Mouse (Mus musculus) hindbrain, embryonic 12.5 days (tissue): ENCODE data around the gene Fam160b1. TPM values are rescaled to one million over a fixed set of nuclear protein-coding genes. Genes with fewer than 3 reads are reported as not detected.

Source experiments
- ATAC-seq: fragments of 200-750 bp; cut with Nextera tagmentation; 2 replicates; pipeline ENCODE4 v1.8.0; 2017; ENCODE audit warnings: moderate TSS enrichment; ENCODE audit not compliant: low FRiP score
- H3K27ac ChIP-seq: fragments of 300-500 bp; sonication (generic); 2 replicates; pipeline ENCODE4 v1.5.1; 2016; ENCODE audit warnings: mild to moderate bottlenecking
- H3K27me3 ChIP-seq: fragments of 300-500 bp; sonication (generic); 2 replicates; pipeline ENCODE4 v1.6.1; 2016; ENCODE audit warnings: mild to moderate bottlenecking
- H3K36me3 ChIP-seq: fragments of 300-500 bp; sonication (generic); 2 replicates; pipeline ENCODE4 v1.6.1; 2016; ENCODE audit warnings: mild to moderate bottlenecking
- H3K4me1 ChIP-seq: fragments of 300-500 bp; sonication (generic); 2 replicates; pipeline ENCODE4 v1.6.1; 2016
- H3K4me2 ChIP-seq: fragments of 300-500 bp; sonication (generic); replicated peaks from 2 replicates; pipeline ENCODE4 v1.6.1; 2016; ENCODE audit warnings: mild to moderate bottlenecking
- H3K4me3 ChIP-seq: fragments of 300-500 bp; sonication (generic); 2 replicates; pipeline ENCODE4 v1.5.1; 2016; ENCODE audit warnings: mild to moderate bottlenecking
- H3K9ac ChIP-seq: fragments of 300-500 bp; sonication (generic); 2 replicates; pipeline ENCODE4 v1.6.1; 2016; ENCODE audit warnings: mild to moderate bottlenecking, moderate library complexity
- H3K9me3 ChIP-seq: fragments of 300-500 bp; sonication (generic); replicated peaks from 2 replicates; pipeline ENCODE4 v1.6.1; 2016; ENCODE audit warnings: mild to moderate bottlenecking
- WGBS: fragments of 180-500 bp; shearing (Covaris S2); methylation state at CpG from one replicate; pipeline ENCODE4 v1.1.7; 2016; 5-methylcytosine and 5-hydroxymethylcytosine counted together
- polyA plus RNA-seq: library from polyadenylated mRNA; unstranded; fragments of >200 nt; fragmentation: Nextera tagmentation; extraction: Ambion mirVana; gene quantifications from 2 replicates; pipeline ENCODE4 v1.2.1, GENCODE M21; 2016

Gene Fam160b1
- polyA plus RNA-seq, 1 experiment from 2014 or later: 19.6 TPM

DNA sequence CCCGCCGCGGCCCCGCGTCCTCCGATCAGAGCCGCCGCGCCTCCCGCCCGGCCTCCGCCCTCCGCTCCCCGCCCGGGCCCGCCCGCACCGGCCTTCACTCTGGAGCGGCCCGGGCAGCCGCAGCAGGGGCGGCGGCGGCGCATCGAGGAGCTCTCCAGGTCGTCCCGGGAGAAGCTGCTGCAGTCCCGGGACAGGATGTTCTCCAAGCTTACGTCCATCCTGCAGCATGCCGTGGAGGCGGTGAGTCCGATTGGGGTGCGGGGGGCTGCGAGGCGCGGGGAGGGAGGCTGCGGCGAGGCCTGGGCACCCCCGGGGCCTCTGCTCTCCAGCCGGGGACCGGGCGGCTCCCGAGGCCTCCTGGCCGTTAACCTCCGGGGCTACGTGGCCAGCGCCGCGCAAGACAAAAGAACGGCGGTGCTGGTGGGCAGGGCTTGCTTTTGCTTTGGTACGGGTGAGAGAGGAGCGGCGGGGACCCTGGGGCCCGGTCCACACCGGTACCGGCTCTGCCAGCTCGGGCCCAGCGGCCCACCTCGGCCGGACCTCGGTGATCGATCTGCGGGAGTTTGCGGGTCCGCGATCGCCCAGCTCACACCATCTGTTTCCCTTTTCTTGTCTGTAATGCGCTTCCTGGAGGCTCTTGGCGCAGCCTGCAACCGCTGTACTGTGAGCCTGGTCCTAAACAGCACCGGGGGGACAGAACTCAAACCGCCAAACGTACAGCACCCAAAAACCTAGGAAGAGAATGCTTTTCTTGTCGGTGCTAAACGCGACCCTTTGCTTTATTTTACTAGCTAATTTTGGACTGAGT lies 855 bp downstream of the Fam160b1 start:
- Histone ChIP-seq H3K4me3 (peak overlapping the region; percentile 94), H3K9ac (peak overlapping the region; percentile 99), H3K9me3 (no peaks in the 10 kb centered on the region), H3K27ac (peak overlapping the region; percentile 97), H3K36me3 (no peaks in the 10 kb centered on the region), H3K4me1 (peaks cover 48% of the 10 kb centered on the region), H3K27me3 (no peaks in the 10 kb centered on the region), H3K4me2 (peak overlapping the region; percentile 67)
- peak; percentile 81 for ATAC-seq
- under 1% methylated on average over 64 of the region's 78 CpGs for WGBS

DNA sequence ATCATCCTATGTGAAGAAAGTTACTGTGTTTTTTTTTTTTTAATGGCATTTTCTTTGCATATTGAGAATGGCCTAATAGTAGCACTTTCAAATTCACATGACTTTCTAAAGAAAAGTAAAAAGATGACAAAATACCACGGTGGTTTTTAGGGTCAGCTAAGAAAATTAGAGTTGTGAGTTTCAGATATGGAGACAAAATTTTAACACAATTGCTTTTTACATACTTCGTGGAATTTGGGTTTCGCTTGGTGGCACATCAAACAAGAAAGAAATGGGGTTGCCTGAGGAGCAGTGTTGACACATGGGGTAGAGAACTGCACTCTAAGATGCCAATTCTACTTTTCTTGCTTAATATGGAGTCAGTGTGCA lies 1.4 kb downstream of the Fam160b1 start:
- no peak for ATAC-seq
- H3K9me3 ChIP-seq: no peaks in the 10 kb centered on the region
- H3K4me1 ChIP-seq: peaks cover 52% of the 10 kb centered on the region
- 18% methylated on average over 3 of the region's 3 CpGs for WGBS
- H3K4me2 ChIP-seq: peak overlapping the region; percentile 67
- peak overlapping the region; percentile 94 for H3K4me3 ChIP-seq
- peak overlapping the region; percentile 99 for H3K9ac ChIP-seq
- H3K27ac ChIP-seq: peak overlapping the region; percentile 97; the same call in 1 of the 2 replicates
- H3K36me3 ChIP-seq: no peaks in the 10 kb centered on the region
- H3K27me3 ChIP-seq: no peaks in the 10 kb centered on the region

DNA sequence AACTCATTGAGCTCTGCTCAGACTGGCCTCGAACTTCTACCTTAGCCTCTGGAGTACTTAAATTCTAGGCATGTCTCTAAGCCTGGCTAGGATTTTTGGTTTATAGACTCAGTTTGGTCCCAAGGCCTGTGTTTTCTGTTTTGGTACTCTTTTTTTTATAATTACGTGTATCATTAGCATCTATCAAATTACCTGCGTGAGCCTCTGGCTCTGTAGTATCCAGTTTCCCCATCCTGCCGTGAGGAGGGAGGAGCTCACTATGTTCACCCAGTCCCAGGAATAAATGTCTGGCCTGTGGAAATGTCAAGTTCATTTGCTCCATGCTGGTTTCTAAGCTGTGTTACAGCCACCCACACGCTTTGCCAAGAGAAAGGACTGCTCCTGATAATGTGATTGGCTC lies 2.1 kb downstream of the Fam160b1 start:
- Histone ChIP-seq H3K4me2 (peak overlapping the region; percentile 67), H3K4me1 (peaks cover 55% of the 10 kb centered on the region), H3K36me3 (no peaks in the 10 kb centered on the region), H3K9ac (no peak overlapping the region), H3K4me3 (peak overlapping the region; percentile 5; the same call in 1 of the 2 replicates), H3K27ac (no peak overlapping the region), H3K27me3 (no peaks in the 10 kb centered on the region), H3K9me3 (no peaks in the 10 kb centered on the region)
- 46% methylated on average over 5 of the region's 5 CpGs for WGBS
- no peak for ATAC-seq

DNA sequence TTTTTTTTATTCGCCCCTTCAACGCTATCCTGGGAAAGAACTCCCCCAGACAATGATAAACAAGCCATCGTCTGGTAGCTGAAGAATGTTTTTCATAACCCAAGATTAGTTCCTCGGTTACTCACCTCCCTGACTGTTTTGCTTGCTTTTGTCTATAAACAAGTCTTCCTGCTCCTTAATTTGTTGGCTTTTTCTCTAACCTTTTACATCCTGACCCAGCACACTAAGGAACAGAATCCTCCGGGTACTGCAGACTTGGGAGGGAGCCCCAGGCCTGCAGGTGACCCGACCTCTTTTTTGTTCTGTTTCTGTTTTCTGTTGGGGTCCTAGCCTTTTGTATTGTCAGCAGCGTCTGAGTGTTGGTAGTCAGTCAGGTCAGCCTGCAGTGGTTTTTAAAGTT lies 2.6 kb downstream of the Fam160b1 start:
- 37% methylated on average over 7 of the region's 7 CpGs for WGBS
- no peak for ATAC-seq
- H3K36me3 ChIP-seq: no peaks in the 10 kb centered on the region
- H3K27ac ChIP-seq: no peak overlapping the region
- H3K4me1 ChIP-seq: peaks cover 58% of the 10 kb centered on the region
- no peak overlapping the region for H3K9ac ChIP-seq
- no peaks in the 10 kb centered on the region for H3K9me3 ChIP-seq
- no peaks in the 10 kb centered on the region for H3K27me3 ChIP-seq
- peak overlapping the region; percentile 5; the same call in 1 of the 2 replicates for H3K4me3 ChIP-seq
- H3K4me2 ChIP-seq: peak overlapping the region; percentile 67

DNA sequence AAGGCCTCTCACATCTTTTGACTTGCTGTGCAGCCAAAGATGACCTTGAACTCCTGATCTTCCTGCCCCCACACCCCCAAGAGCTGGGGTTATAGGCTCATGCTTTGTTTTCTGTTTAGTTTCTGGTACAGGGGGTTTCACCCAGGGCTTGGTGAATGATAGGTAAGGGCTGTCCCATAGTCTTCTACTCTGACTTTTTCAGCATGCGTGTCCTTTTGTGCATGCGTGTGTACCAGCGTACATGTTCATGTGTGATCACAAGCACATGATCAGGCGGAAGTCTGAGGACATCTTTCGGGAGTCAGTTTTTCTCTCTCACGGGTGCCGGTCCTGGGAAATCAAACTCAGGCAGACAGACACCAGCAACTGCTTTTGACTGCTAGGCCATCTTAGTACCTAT lies 3.1 kb downstream of the Fam160b1 start:
- Histone ChIP-seq H3K36me3 (peaks cover 2% of the 10 kb centered on the region; the same call in 1 of the 2 replicates), H3K9ac (no peak overlapping the region), H3K4me3 (peak overlapping the region; percentile 5; the same call in 1 of the 2 replicates), H3K4me2 (peak overlapping the region; percentile 67), H3K4me1 (peaks cover 58% of the 10 kb centered on the region), H3K27me3 (no peaks in the 10 kb centered on the region), H3K9me3 (no peaks in the 10 kb centered on the region), H3K27ac (no peak overlapping the region)
- no peak for ATAC-seq
- 92% methylated on average over 7 of the region's 7 CpGs for WGBS

DNA sequence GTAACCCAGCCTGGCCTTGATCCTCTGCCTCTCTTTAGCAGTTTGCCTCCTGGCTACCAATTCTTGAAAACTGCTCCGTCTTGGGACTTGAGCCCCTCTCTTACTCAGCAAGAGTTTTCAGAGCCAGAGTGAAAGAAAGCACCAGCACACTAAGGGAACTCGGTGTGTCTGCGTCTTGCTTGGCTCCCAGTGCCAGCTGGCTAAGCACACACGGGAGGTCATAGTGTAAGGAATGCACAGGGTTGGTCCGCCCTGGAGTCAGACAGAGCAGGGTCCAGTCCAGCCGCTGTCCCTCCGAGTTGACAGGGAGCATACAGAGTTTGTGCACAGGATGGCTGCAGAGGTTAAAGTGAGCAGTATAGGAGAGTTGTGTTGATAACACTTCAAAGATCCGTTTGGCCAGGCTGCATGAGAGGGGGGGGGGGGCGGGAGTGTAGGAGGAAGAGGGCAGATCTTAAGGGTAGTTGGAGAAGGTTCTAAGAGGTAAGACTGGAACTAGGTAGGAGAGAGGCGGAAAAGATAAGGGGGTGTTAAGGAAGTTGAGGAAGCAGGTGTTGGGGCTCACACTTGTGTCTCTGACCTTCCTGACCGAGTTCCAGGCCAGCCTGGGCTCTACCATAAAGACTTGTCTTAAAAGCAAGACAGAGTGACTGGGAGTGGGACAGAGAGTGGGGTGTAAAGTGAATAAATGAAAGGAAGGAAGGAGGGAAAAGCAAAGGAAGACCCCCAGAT lies 4.6 kb downstream of the Fam160b1 start:
- Histone ChIP-seq H3K9ac (no peak overlapping the region), H3K4me2 (no peak overlapping the region), H3K4me1 (peaks cover 51% of the 10 kb centered on the region), H3K9me3 (no peaks in the 10 kb centered on the region), H3K27me3 (no peaks in the 10 kb centered on the region), H3K36me3 (peaks cover 16% of the 10 kb centered on the region), H3K4me3 (no peak overlapping the region), H3K27ac (no peak overlapping the region)
- no peak for ATAC-seq
- WGBS: 52% methylated on average over 10 of the region's 11 CpGs

DNA sequence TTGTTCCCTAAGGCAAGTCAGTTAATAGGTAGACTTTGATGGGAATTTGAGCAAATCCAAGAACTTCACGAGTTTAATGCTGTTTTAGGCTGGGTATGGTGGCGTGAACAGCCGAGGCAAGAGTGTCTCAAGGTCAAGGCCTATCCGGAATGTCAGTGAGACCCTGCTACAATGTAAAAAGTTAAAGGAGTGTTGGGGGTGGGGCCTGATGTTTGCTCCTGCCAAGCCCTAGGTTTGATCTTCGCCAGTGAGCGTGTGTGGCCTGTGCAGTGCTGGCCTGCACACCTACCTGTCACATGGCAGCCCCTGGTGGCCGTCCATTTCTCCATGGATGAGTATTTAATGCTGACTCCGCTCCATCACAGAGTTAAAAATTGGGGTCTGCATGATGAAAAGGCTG lies 5.5 kb downstream of the Fam160b1 start:
- WGBS: 70% methylated on average over 8 of the region's 8 CpGs
- Histone ChIP-seq H3K36me3 (peaks cover 24% of the 10 kb centered on the region), H3K27ac (0 out of 2 replicates have a peak overlapping the region, but pooled peaks have one; percentile 23), H3K4me3 (no peak overlapping the region), H3K27me3 (no peaks in the 10 kb centered on the region), H3K4me2 (no peak overlapping the region), H3K9ac (no peak overlapping the region), H3K9me3 (no peaks in the 10 kb centered on the region), H3K4me1 (peaks cover 47% of the 10 kb centered on the region)
- no peak for ATAC-seq

DNA sequence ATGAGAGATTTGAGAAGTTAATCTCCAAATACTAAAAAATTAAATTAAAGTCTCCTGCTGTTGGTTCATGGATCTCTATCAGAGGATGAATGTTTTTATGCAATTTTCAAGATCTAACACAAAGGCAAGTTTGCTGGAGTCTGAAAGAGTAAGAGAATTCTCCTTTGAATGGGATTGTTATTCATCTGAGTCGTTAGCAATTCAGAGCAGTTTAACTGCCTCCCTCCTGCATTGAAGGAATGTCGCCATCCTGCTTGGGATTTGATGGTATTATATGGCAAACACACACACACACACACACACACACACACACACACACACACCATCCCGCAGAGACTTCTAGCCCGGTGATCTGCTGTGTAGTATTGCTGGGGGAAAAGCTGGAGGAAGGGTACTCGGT lies 6.1 kb downstream of the Fam160b1 start:
- ATAC-seq: no peak
- no peaks in the 10 kb centered on the region for H3K9me3 ChIP-seq
- no peak overlapping the region for H3K27ac ChIP-seq
- H3K36me3 ChIP-seq: peaks cover 30% of the 10 kb centered on the region
- no peak overlapping the region for H3K9ac ChIP-seq
- 55% methylated on average over 5 of the region's 5 CpGs for WGBS
- no peak overlapping the region for H3K4me2 ChIP-seq
- peaks cover 47% of the 10 kb centered on the region for H3K4me1 ChIP-seq
- no peak overlapping the region for H3K4me3 ChIP-seq
- no peaks in the 10 kb centered on the region for H3K27me3 ChIP-seq

DNA sequence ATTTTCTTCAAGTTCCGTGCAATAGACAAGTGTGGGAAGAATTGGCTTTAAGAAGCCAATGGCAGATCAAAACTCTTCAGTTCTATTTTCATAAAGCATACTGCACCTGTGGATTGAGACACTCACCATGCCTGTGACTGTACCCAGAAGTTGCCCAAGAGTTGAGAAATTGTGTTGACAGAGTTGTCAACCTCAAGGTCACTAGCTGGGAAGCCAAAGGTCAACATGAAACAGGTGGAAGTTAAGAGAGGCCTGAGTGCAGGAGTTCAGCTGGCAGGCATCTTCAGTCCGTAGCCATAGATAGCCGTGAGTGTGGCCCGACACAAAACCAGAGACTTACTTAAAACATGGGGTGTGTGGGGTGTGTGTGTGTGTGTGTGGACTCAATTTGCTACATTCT lies 6.7 kb downstream of the Fam160b1 start:
- Histone ChIP-seq H3K27ac (no peak overlapping the region), H3K4me3 (no peak overlapping the region), H3K4me1 (peaks cover 47% of the 10 kb centered on the region), H3K9me3 (no peaks in the 10 kb centered on the region), H3K27me3 (no peaks in the 10 kb centered on the region), H3K36me3 (peaks cover 35% of the 10 kb centered on the region), H3K9ac (no peak overlapping the region), H3K4me2 (no peak overlapping the region)
- 82% methylated on average over 4 of the region's 4 CpGs for WGBS
- no peak for ATAC-seq

DNA sequence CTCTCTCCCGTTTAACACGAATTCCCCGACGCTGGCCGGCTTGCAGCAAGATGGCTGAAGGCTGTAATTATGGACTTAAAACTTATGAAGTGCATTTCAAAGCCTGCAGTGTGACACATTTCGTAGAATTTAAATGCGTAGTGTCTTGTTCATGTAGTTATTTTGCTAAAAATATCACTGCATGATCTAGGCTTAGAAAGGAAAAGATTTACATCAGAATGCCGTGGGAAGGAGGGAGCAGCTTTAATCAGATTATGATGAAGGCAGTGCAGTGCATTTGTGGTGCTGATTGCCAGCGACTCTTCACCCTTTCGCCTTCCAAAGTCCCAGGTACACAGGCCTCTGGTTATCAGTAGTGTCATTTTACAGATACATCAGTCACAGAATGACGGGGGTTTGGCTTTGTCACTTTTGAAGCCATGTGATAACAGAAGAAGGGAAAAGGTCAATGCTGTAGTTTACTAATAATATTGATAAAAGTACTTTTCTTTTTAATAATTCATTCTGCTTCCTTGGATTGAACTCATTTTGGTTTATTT lies 7.4 kb downstream of the Fam160b1 start:
- Histone ChIP-seq H3K4me3 (no peak overlapping the region), H3K9ac (no peak overlapping the region), H3K36me3 (peaks cover 42% of the 10 kb centered on the region), H3K4me2 (no peak overlapping the region), H3K9me3 (no peaks in the 10 kb centered on the region), H3K27ac (no peak overlapping the region), H3K27me3 (no peaks in the 10 kb centered on the region), H3K4me1 (peaks cover 42% of the 10 kb centered on the region)
- no peak for ATAC-seq
- WGBS: 81% methylated on average over 11 of the region's 11 CpGs

DNA sequence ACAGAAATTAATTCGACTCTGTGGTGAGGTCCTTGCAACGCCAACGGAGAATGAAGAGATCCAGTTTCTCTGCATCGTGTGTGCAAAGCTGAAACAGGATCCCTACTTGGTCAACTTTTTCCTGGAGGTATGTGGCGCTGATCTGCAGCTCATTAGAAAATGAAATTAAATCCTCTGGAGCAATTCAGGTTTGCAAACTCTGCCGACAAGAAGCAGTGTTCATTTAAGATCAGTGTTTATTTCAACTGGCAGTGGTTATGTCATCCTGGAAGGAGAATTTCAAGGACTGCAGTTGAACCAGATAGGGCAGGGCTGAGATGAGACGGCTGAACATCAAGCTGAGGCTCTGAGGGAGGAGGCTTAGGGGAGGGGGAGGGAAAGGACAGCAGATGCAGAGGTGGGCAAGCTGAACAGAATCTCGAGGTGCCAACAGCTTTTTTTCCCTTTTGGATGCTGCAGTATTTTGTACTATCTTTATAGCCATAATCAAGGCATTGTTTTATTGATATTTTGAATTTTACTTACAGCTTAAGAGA lies 12.9 kb downstream of the Fam160b1 start:
- Histone ChIP-seq H3K36me3 (peaks cover 91% of the 10 kb centered on the region), H3K9ac (no peak overlapping the region), H3K4me3 (no peak overlapping the region), H3K9me3 (no peaks in the 10 kb centered on the region), H3K27me3 (no peaks in the 10 kb centered on the region), H3K27ac (no peak overlapping the region), H3K4me1 (no peaks in the 10 kb centered on the region), H3K4me2 (no peak overlapping the region)
- no peak for ATAC-seq
- WGBS: 69% methylated on average over 8 of the region's 8 CpGs

DNA sequence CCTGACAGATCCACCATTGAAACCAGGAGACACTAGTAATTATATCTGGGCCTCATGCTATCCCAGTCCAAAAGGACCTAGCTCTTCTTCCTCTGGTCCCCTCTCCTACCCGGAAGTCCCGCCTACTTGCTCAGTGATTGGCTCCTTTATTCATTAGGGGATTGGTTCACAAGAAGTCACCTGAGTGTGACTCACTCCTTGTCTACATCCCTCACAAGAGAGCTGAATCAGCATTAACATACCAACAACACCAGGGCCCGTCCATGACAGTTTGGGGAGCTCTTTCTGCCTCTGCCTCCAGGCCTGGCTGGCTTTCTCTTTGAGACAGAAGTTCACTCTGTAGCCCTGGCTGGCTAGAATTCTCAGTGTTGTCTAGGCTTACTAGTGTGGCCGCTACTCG lies 14.7 kb downstream of the Fam160b1 start:
- ATAC-seq: no peak
- H3K4me1 ChIP-seq: no peaks in the 10 kb centered on the region
- 85% methylated on average over 5 of the region's 5 CpGs for WGBS

More for the DNA sequence above, 14.7 kb downstream of the Fam160b1 start:
- no peak overlapping the region for H3K4me3 ChIP-seq
- H3K36me3 ChIP-seq: peaks cover 91% of the 10 kb centered on the region
- no peaks in the 10 kb centered on the region for H3K27me3 ChIP-seq
- no peaks in the 10 kb centered on the region for H3K9me3 ChIP-seq
- no peak overlapping the region for H3K27ac ChIP-seq
- no peak overlapping the region for H3K9ac ChIP-seq
- no peak overlapping the region for H3K4me2 ChIP-seq
